Mouse (Mus musculus): ENCODE data around the gene Ephb1. TPM values are rescaled to one million over a fixed set of nuclear protein-coding genes. Genes with fewer than 3 reads are reported as not detected.
A peak's percentile ranks its signal among the peaks of the same experiment; 100 is the strongest.

Ephb1 gene
- polyA plus RNA-seq, 1 experiment from 2014 or later: 9.5 TPM

DNA sequence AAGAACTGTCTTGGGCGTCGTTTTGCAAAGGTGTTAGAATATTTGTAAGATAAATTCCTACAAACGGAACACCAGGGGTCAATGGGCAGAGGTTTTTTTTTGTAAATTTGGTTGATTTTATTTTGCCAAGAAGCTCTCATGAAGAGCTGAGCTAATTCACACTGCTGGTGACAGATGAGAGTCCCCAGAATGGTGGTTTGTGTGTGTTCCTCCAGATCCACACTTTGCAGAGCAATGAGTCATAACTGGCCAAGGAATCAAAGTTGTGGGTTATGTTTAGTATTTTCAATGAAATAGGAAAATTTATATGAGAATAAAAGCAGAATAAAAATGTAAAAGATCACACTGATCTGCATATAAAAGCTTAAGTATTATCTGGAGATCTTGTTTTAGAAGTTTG lies 60.9 kb downstream of the Ephb1 start:
- Histone ChIP-seq H3K4me1 (peaks cover 16% of the 10 kb centered on the region), H3K4me3 (no peak overlapping the region), H3K27me3 (ENCODE audit: low read depth, poor library complexity, severe bottlenecking) (no peaks in the 10 kb centered on the region), H3K27ac (replicated peaks) (no peak overlapping the region), H3K36me3 (no peaks in the 10 kb centered on the region), H3K9me3 (replicated peaks) (no peaks in the 10 kb centered on the region)
- WGBS: 94% methylated on average over 3 of the region's 3 CpGs
- no peak for DNase-seq (ENCODE audit: low spot score)

DNA sequence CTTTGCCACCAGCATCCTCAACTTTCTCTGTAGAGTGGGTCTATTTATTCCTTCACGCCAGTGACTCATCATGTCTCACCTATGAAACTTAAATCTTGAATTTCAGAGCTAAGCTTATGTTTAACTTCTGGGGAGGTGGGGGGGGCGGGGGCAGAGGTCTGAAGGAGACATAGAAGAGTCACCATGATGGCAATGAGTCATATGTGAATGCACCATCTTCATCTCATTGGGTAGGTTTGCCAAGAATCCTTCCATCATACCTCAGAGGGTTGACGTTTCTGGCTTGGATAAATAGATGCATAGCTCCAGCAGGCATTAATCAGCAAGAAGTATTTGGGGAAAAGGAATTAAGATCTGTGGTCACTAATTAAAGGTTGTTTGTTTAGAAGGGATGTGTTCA lies 63.3 kb downstream of the Ephb1 start:
- no peaks in the 10 kb centered on the region for H3K9me3 ChIP-seq (replicated peaks)
- peaks cover 16% of the 10 kb centered on the region for H3K4me1 ChIP-seq
- H3K36me3 ChIP-seq: no peaks in the 10 kb centered on the region
- H3K4me3 ChIP-seq: no peak overlapping the region
- no peak for DNase-seq (ENCODE audit: low spot score)
- no peak overlapping the region for H3K27ac ChIP-seq (replicated peaks)
- WGBS: 90% methylated on average over 3 of the region's 3 CpGs
- no peaks in the 10 kb centered on the region for H3K27me3 ChIP-seq (ENCODE audit: low read depth, poor library complexity, severe bottlenecking)

DNA sequence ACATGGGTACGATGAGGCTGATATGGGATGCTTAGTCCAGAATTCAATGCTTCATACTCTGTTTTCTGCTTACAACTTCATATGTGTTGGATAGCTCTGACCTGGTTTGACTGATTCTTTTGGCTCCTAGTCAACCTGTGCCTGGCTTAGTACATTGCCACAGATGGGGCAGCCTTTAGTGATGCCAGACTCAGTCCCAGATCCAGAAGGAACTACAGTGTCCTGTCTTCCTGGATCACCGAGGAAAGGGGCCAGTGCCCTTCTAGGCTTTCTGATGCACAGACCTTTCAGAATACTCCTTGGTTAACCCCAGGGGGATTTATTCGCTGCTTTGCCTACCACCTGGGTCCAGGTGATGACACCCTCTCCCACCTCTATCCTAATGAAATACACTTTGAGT lies 66.1 kb downstream of the Ephb1 start:
- no peak for DNase-seq (ENCODE audit: low spot score)
- 0 out of 2 replicates have a peak, but pooled peaks cover 2% of the 10 kb centered on the region for H3K4me1 ChIP-seq
- H3K9me3 ChIP-seq (replicated peaks): peaks cover 11% of the 10 kb centered on the region; the same call in 1 of the 2 replicates
- peaks cover 11% of the 10 kb centered on the region; the same call in 1 of the 2 replicates for H3K36me3 ChIP-seq
- 94% methylated on average over 3 of the region's 3 CpGs for WGBS
- H3K27me3 ChIP-seq (ENCODE audit: low read depth, poor library complexity, severe bottlenecking): no peaks in the 10 kb centered on the region
- H3K4me3 ChIP-seq: no peak overlapping the region
- H3K27ac ChIP-seq (replicated peaks): no peak overlapping the region

DNA sequence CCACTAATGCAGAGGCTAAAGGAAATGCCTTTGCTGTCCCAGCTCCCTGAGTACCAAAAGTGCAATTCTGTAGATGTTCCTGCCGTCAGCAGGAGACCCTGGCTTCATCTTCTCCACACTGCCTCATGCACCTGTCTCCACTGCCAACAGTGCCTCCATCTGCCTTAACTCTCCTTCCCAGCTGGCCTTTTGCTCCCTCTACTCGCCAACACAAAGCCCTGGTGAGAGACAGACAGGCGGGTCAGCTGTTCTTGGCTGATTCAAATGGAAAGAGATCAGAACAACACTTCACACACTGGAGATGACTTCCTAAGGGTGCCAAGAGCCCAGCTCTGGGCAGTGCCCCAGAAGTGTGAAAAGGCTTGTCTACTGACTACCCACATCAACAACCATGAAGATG lies 78.6 kb downstream of the Ephb1 start:
- peaks cover 14% of the 10 kb centered on the region for H3K4me1 ChIP-seq
- no peak overlapping the region for H3K27ac ChIP-seq (replicated peaks)
- no peaks in the 10 kb centered on the region for H3K36me3 ChIP-seq
- WGBS: 78% methylated on average over 3 of the region's 3 CpGs
- DNase-seq (ENCODE audit: low spot score): no peak
- H3K27me3 ChIP-seq (ENCODE audit: low read depth, poor library complexity, severe bottlenecking): peaks cover 17% of the 10 kb centered on the region; the same call in 1 of the 2 replicates
- H3K9me3 ChIP-seq (replicated peaks): no peaks in the 10 kb centered on the region
- H3K4me3 ChIP-seq: no peak overlapping the region

DNA sequence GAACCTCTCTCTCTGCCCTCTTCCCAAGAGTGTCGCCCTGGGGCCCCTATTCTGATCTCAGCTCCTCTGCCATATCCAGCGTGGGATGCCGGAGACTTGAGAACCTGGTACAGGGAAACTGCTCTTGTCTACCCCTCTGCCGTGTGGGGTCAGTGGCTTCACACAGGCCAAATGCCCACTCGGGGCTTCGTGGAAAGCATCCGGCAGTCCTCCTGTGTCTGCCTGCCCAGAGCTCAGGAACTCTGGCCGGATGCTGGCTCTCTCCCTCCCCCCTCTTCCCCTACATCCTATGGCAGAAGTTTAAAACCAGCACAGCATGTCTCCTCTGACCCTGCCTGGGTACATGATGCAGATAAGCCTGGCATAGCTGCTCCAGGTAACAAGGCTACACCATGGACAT lies 80.5 kb downstream of the Ephb1 start:
- no peaks in the 10 kb centered on the region for H3K9me3 ChIP-seq (replicated peaks)
- H3K27ac ChIP-seq (replicated peaks): no peak overlapping the region; the same call in 1 of the 2 replicates
- H3K27me3 ChIP-seq (ENCODE audit: low read depth, poor library complexity, severe bottlenecking): peaks cover 36% of the 10 kb centered on the region
- 67% methylated on average over 8 of the region's 8 CpGs for WGBS
- no peaks in the 10 kb centered on the region for H3K36me3 ChIP-seq
- no peak for DNase-seq (ENCODE audit: low spot score)
- peaks cover 14% of the 10 kb centered on the region for H3K4me1 ChIP-seq
- no peak overlapping the region for H3K4me3 ChIP-seq

DNA sequence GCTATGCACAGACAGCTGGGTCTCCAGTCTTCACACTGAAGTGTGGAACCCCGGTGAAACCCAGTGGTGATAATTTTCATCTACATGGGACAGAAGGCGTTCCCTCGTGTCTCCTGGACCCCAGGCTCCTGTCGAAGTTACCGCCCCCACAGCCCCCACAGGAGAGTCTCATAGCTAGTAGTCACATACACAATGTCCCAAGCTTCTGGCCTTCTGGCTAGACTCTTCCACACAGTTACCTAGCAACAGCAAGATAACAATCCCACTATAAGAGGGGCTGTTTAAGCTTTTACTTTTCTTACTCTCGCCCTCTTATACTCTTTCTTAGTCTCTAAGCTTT lies 81.1 kb downstream of the Ephb1 start:
- peaks cover 15% of the 10 kb centered on the region for H3K4me1 ChIP-seq
- peaks cover 41% of the 10 kb centered on the region for H3K27me3 ChIP-seq (ENCODE audit: low read depth, poor library complexity, severe bottlenecking)
- no peaks in the 10 kb centered on the region for H3K36me3 ChIP-seq
- no peak overlapping the region for H3K27ac ChIP-seq (replicated peaks)
- H3K9me3 ChIP-seq (replicated peaks): no peaks in the 10 kb centered on the region
- DNase-seq (ENCODE audit: low spot score): no peak
- WGBS: 61% methylated on average over 6 of the region's 6 CpGs
- H3K4me3 ChIP-seq: no peak overlapping the region

DNA sequence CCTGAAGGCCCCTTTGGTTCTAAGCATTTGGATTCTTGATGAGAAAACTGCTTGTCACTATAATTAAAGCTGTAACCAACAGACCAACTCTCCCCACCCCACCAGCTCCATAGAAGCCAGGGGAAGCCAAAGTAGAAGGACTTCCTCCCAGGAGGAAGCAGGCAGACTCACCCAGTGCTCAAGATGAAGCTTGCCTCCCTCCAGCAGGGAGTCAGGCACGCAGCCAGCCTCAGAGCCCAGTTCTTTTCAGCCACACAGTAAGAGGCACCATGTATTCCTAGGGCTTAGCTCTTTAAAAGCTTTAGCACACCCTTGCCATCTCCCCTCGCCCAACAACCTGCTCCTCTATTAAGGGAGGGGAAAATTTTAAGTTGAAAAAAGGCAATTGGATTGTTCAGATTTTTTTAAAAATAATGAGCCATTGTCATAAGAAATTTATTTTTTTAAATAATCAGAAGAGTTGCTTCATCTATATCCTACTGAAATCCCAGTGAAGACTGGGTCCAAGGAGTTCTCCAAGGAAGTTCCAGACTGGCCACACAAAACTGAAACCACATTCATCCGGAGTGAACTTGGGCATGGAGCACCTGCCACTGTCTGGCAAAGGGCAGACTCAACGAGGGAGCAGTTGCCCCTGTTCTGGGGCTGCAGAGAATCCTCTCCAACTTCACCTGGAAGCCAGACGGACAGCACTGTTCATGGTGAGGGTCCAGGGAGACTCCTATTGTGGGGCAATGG lies 81.6 kb downstream of the Ephb1 start:
- Histone ChIP-seq H3K4me3 (no peak overlapping the region), H3K27me3 (ENCODE audit: low read depth, poor library complexity, severe bottlenecking) (peaks cover 47% of the 10 kb centered on the region), H3K27ac (replicated peaks) (no peak overlapping the region), H3K36me3 (no peaks in the 10 kb centered on the region), H3K9me3 (replicated peaks) (no peaks in the 10 kb centered on the region), H3K4me1 (peaks cover 20% of the 10 kb centered on the region)
- DNase-seq (ENCODE audit: low spot score): no peak
- 62% methylated on average over 5 of the region's 5 CpGs for WGBS

DNA sequence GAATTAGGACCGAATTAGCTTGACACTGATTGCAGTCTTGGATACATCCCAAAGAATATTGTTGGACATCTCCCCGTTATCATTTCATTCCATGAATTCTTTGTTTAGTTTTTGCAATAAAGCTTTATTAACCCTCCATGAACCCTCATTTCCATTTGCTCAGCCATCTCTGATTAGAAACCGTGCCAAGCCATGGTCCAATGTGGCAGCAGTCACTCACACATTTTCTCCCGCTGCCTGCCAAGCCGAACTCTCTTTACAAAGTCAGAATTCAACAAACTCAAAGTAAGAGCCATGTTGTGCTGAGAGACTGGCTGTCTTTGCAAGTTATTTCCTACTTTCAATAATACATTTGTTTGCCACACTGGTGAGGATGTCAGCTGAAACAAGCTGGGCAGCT lies 84.0 kb downstream of the Ephb1 start:
- H3K36me3 ChIP-seq: no peaks in the 10 kb centered on the region
- H3K4me3 ChIP-seq: no peak overlapping the region
- 91% methylated on average over 5 of the region's 5 CpGs for WGBS
- no peaks in the 10 kb centered on the region for H3K9me3 ChIP-seq (replicated peaks)
- H3K4me1 ChIP-seq: peaks cover 29% of the 10 kb centered on the region
- H3K27me3 ChIP-seq (ENCODE audit: low read depth, poor library complexity, severe bottlenecking): peaks cover 70% of the 10 kb centered on the region
- no peak for DNase-seq (ENCODE audit: low spot score)
- no peak overlapping the region for H3K27ac ChIP-seq (replicated peaks)

DNA sequence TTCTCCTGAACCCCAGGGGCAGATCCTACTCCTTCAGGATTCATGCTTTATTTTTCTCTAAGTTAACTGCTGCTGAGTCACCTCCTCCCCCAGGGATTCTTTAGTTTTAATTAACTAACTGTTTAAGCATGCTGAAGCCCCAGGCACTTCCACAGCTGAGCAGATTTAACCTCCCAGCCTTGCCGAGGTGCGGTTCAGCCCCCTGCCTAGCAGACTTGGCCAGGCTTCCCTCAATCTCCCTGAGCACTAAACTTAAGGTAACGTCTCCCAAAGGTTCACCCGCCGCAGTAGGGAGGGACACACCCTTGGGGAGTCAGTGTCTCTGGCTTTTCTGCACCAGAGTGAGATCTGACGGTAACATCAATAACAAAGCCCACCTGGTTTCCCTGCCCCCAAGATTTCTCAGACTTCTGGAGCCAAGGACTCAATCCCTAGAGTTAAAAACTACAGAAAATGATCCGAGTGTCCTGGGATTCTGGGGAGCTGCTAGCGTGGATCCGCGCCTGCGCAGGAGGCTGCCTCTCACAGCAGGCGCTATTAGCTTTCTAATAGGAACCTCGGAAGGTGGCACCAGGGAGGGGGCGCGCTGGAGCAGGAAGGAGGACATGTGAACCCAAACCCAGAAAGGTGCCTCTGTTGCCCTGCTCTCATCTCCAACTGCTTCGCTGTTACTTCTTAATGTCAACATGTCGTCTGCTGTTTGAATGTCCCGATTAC lies 87.0 kb downstream of the Ephb1 start:
- Histone ChIP-seq H3K36me3 (no peaks in the 10 kb centered on the region), H3K4me1 (peaks cover 40% of the 10 kb centered on the region), H3K27ac (replicated peaks) (no peak overlapping the region), H3K27me3 (ENCODE audit: low read depth, poor library complexity, severe bottlenecking) (peaks cover 82% of the 10 kb centered on the region), H3K4me3 (peak overlapping the region; percentile 41), H3K9me3 (replicated peaks) (no peaks in the 10 kb centered on the region)
- DNase-seq (ENCODE audit: low spot score): peak; percentile 43
- WGBS: 1% methylated on average over 18 of the region's 18 CpGs

DNA sequence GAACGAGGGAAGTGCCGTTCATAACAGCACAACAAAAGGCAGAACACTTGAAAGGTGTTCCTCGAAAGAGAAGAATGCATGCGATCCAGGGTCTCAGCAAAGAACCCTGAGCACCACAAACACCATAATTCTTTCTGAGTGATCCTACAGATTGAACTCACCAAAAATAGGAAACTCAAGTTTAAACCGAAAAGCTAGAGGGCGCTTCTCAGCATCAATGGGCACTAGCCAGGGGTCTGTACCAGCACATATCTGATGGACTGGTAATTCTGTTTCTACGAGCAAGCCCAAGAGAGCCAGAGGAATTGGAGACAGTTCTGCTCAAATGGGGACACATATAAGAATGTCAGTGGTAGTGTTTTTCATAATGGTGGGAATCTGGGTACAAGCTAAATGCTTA lies 90.7 kb downstream of the Ephb1 start:
- Histone ChIP-seq H3K4me3 (no peak overlapping the region), H3K27me3 (ENCODE audit: low read depth, poor library complexity, severe bottlenecking) (peaks cover 74% of the 10 kb centered on the region), H3K9me3 (replicated peaks) (no peaks in the 10 kb centered on the region), H3K36me3 (no peaks in the 10 kb centered on the region), H3K4me1 (peaks cover 70% of the 10 kb centered on the region), H3K27ac (replicated peaks) (no peak overlapping the region)
- 54% methylated on average over 7 of the region's 7 CpGs for WGBS
- DNase-seq (ENCODE audit: low spot score): no peak

DNA sequence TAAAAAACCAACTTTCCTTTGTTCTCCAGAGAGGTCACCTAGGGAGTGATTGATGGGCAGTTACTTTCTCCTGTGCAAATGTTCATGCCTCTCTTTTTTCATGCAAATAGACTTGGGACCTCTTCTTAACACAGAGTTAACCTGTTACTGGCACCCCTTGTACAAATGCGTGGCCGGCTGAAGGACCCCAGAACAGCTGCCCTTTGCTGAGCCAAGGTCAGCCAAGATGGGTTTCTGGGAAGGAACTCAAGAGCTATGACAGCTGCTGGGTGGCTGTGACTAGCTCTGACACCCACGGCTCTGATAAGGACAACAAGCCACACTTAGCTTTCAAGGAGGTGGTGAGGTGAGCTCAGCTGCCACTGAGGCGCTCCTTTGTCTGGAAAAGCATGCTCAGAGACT lies 92.4 kb downstream of the Ephb1 start:
- Histone ChIP-seq H3K9me3 (replicated peaks) (no peaks in the 10 kb centered on the region), H3K4me3 (peak overlapping the region; percentile 16; the same call in 1 of the 2 replicates), H3K4me1 (peaks cover 55% of the 10 kb centered on the region), H3K27ac (replicated peaks) (peak overlapping the region; percentile 79), H3K36me3 (no peaks in the 10 kb centered on the region), H3K27me3 (ENCODE audit: low read depth, poor library complexity, severe bottlenecking) (peaks cover 75% of the 10 kb centered on the region)
- 8% methylated on average over 4 of the region's 4 CpGs for WGBS
- DNase-seq (ENCODE audit: low spot score): peak; percentile 57

DNA sequence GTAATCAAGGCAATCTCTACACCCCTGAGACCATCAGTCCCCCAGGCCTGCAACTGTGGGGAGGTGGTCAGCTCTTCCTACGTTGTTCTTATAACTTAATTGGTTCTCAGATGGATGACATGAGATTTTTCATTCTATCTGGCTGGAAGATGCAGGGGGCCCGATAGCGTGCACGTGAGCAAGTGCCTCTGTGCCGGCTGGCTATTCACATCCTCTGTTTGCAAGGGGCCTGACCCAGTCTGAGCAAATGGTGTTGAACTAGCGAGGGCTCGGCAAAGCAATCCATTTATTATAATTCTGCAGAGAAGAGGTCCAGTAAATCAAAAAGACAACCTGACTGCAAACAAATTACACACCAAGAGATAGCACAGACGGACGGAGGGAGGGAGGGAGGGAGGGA lies 93.0 kb downstream of the Ephb1 start:
- H3K4me3 ChIP-seq: peak overlapping the region; percentile 16; the same call in 1 of the 2 replicates
- peak; percentile 39 for DNase-seq (ENCODE audit: low spot score)
- WGBS: 14% methylated on average over 9 of the region's 9 CpGs
- H3K9me3 ChIP-seq (replicated peaks): no peaks in the 10 kb centered on the region
- H3K36me3 ChIP-seq: no peaks in the 10 kb centered on the region
- H3K4me1 ChIP-seq: peaks cover 55% of the 10 kb centered on the region
- H3K27ac ChIP-seq (replicated peaks): peak overlapping the region; percentile 79
- H3K27me3 ChIP-seq (ENCODE audit: low read depth, poor library complexity, severe bottlenecking): peaks cover 75% of the 10 kb centered on the region

DNA sequence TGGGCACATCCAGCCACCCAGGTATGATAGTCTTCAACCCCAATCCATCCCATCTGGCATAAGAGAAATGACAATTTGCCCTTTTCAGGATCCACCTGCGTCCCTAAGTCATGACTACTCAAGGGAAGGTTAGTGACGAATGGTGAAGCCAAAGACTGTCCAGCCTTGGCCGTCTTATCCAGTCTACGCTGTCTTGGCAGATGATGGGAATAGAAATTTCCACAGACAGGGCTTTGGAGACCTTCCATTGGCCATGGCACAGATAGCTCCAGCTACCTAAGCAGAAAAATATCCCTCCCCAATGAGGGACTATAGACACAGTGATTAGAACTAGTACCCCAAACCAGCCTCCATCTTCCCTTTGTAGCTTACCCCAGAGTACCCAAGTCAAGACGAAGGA lies 98.1 kb downstream of the Ephb1 start:
- Histone ChIP-seq H3K4me3 (no peak overlapping the region), H3K27me3 (ENCODE audit: low read depth, poor library complexity, severe bottlenecking) (peaks cover 83% of the 10 kb centered on the region), H3K9me3 (replicated peaks) (no peaks in the 10 kb centered on the region), H3K27ac (replicated peaks) (no peak overlapping the region), H3K36me3 (no peaks in the 10 kb centered on the region), H3K4me1 (peaks cover 19% of the 10 kb centered on the region)
- WGBS: 90% methylated on average over 5 of the region's 5 CpGs
- DNase-seq (ENCODE audit: low spot score): no peak

All from midbrain, embryonic 10.5 days (tissue).